Mouse (Mus musculus) embryonic facial prominence, embryonic 13.5 days (tissue): Measurements from ENCODE around the gene Acadsb. TPM values are rescaled to one million over a fixed set of nuclear protein-coding genes. Genes with fewer than 3 reads are reported as not detected.
"Not testable (repeated sequence)": the region's sequence is repeated elsewhere in the genome, so short reads cannot be mapped to it uniquely, and the experiment has no call there.

Experiments used
- ATAC-seq: fragments of 200-750 bp; cut with Nextera tagmentation; 2 replicates; pipeline ENCODE4 v1.8.0; 2017; ENCODE audit warnings: low read depth; ENCODE audit not compliant: insufficient number of reproducible peaks, insufficient read depth, low FRiP score, low TSS enrichment
- H3K27ac ChIP-seq: fragments of 300-500 bp; sonication (generic); 2 replicates; pipeline ENCODE4 v1.5.1; 2015; ENCODE audit warnings: moderate library complexity, mild to moderate bottlenecking, inconsistent platforms
- H3K27me3 ChIP-seq: fragments of 300-500 bp; sonication (generic); 2 replicates; pipeline ENCODE4 v1.6.1; 2015; ENCODE audit warnings: mild to moderate bottlenecking, inconsistent platforms
- H3K36me3 ChIP-seq: fragments of 300-500 bp; sonication (generic); 2 replicates; pipeline ENCODE4 v1.6.1; 2015; ENCODE audit warnings: mild to moderate bottlenecking, inconsistent platforms
- H3K4me1 ChIP-seq: fragments of 300-500 bp; sonication (generic); 2 replicates; pipeline ENCODE4 v1.6.1; 2015; ENCODE audit warnings: inconsistent platforms
- H3K4me2 ChIP-seq: fragments of 300-500 bp; sonication (generic); 2 replicates; pipeline ENCODE4 v1.6.1; 2015; ENCODE audit warnings: moderate library complexity, mild to moderate bottlenecking, inconsistent platforms
- H3K4me3 ChIP-seq: fragments of 300-500 bp; sonication (generic); 2 replicates; pipeline ENCODE4 v1.5.1; 2015; ENCODE audit warnings: mild to moderate bottlenecking, inconsistent platforms
- H3K9ac ChIP-seq: fragments of 300-500 bp; sonication (generic); 2 replicates; pipeline ENCODE4 v1.6.1; 2015; ENCODE audit warnings: mild to moderate bottlenecking, inconsistent platforms
- H3K9me3 ChIP-seq: fragments of 300-500 bp; sonication (generic); 2 replicates; pipeline ENCODE4 v1.6.1; 2016; ENCODE audit warnings: inconsistent platforms
- WGBS: fragments of 180-500 bp; shearing (Covaris S2); methylation state at CpG from one replicate; pipeline ENCODE4 v1.1.7; 2015; ENCODE audit warnings: mixed read lengths; 5-methylcytosine and 5-hydroxymethylcytosine counted together
- polyA plus RNA-seq: library from polyadenylated mRNA; unstranded; fragments of >200 nt; fragmentation: Nextera tagmentation; extraction: Ambion mirVana; gene quantifications from 2 replicates; pipeline ENCODE4 v1.2.1, GENCODE M21; 2015

The Acadsb gene
- 105 and 141 TPM in 2 replicates for polyA plus RNA-seq

- peak; percentile 98 for ATAC-seq
- peak within 1 kb of the TSS; percentile 95 for H3K9ac ChIP-seq
- no peaks in the 10 kb centered on the region for H3K27me3 ChIP-seq
- peak within 1 kb of the TSS; percentile 85 for H3K27ac ChIP-seq
- H3K4me3 ChIP-seq = peak within 1 kb of the TSS; percentile 98
- H3K9me3 ChIP-seq = no peaks in the 10 kb centered on the region
- under 1% methylated on average over 42 of the region's 42 CpGs for WGBS
- H3K4me1 ChIP-seq = peaks cover 22% of the 10 kb centered on the region
- H3K4me2 ChIP-seq = peak within 1 kb of the TSS; percentile 86
- no peaks in the 10 kb centered on the region for H3K36me3 ChIP-seq
These were observed at the start of gene Acadsb, which contains the start of gene Ikzf5 for GRCm38 (mm10) chr7:131410416-131411058. Gene Acadsb, plus strand, starts transcription at chr7:131410601. Gene Ikzf5, minus strand, starts transcription at chr7:131410521.

DNA sequence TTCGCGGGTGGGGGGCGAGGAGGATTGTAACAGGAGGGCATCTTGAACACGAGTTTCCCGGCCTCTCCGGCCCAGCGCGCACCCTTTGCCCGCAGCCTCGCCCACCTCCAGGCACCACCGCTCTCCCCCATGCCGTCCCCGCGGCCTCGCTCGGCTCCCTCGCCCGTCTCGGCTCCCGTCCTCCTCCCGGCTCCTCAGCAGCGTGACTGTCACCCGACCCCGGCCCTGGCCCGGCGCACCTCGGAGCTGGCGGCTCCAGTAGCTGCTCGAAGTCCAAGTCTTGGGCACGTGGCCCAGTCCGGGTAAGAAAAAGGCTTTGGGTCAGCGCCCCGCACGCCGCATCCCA is 48.2 kb upstream of the Acadsb start:
- H3K9ac ChIP-seq = peak overlapping the region; percentile 92
- peak overlapping the region; percentile 87 for H3K4me3 ChIP-seq
- H3K4me2 ChIP-seq = peak overlapping the region; percentile 91
- peak; percentile 77 for ATAC-seq
- peaks cover 9% of the 10 kb centered on the region for H3K4me1 ChIP-seq
- H3K27me3 ChIP-seq = no peaks in the 10 kb centered on the region
- H3K9me3 ChIP-seq = no peaks in the 10 kb centered on the region
- peaks cover 24% of the 10 kb centered on the region for H3K36me3 ChIP-seq
- under 1% methylated on average over 35 of the region's 35 CpGs for WGBS
- peak overlapping the region; percentile 91 for H3K27ac ChIP-seq

- H3K27me3 ChIP-seq = no peaks in the 10 kb centered on the region
- WGBS = under 1% methylated on average over 55 of the region's 55 CpGs
These were observed 47.6 kb upstream of the Acadsb start, which contains the start of gene 2310057M21Rik for GRCm38 (mm10) chr7:131362615-131363300. Gene 2310057M21Rik, minus strand, starts transcription at chr7:131362759.

DNA sequence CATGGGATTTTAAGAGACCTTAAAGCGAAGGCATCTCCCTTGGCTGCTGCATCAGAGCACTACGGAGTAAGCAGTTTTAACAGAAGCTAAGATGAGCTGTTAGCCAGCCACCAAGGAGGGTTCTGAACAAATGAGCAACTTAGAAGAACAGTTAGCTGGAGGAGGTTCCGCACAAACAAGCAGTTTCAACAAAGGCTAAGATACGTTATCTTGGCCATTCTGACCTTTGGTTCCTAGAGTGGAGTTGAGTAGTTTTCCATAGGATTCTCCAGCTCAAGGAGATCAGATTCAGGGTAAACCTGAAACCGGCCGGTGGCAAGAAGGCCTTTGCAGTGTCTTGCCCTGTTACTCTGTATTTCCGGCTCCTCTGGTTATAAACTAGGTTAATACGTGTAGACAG is 46.3 kb upstream of the Acadsb start:
- no peaks in the 10 kb centered on the region for H3K9me3 ChIP-seq
- H3K27ac ChIP-seq = no peak overlapping the region
- H3K9ac ChIP-seq = no peak overlapping the region
- H3K4me1 ChIP-seq = peaks cover 9% of the 10 kb centered on the region
- 0 out of 2 replicates have a peak, but pooled peaks cover 5% of the 10 kb centered on the region for H3K36me3 ChIP-seq
- H3K4me2 ChIP-seq = no peak overlapping the region
- WGBS = 89% methylated on average over 8 of the region's 8 CpGs
- no peaks in the 10 kb centered on the region for H3K27me3 ChIP-seq
- no peak overlapping the region for H3K4me3 ChIP-seq
- no peak for ATAC-seq

More at GRCm38 (mm10) chr7:131362615-131363300, 47.6 kb upstream of the Acadsb start, which contains the start of gene 2310057M21Rik:
- Histone ChIP-seq H3K4me2 (peak within 1 kb of the TSS; percentile 91), H3K9me3 (no peaks in the 10 kb centered on the region), H3K36me3 (peaks cover 18% of the 10 kb centered on the region), H3K4me3 (peak within 1 kb of the TSS; percentile 87), H3K4me1 (peaks cover 9% of the 10 kb centered on the region), H3K9ac (peak within 1 kb of the TSS; percentile 92), H3K27ac (peak within 1 kb of the TSS; percentile 95)
- ATAC-seq = peak; percentile 97

- peak within 1 kb of the TSS; percentile 95 for H3K27ac ChIP-seq
- peak within 1 kb of the TSS; percentile 93 for H3K9ac ChIP-seq
- peak within 1 kb of the TSS; percentile 83 for H3K4me3 ChIP-seq
- 0 out of 2 replicates have a peak, but pooled peaks cover 8% of the 10 kb centered on the region for H3K36me3 ChIP-seq
- H3K27me3 ChIP-seq = no peaks in the 10 kb centered on the region
- H3K4me2 ChIP-seq = peak within 1 kb of the TSS; percentile 67
- H3K4me1 ChIP-seq = peaks cover 13% of the 10 kb centered on the region; the same call in 1 of the 2 replicates
- peak; percentile 89 for ATAC-seq
- no peaks in the 10 kb centered on the region for H3K9me3 ChIP-seq
- 4% methylated on average over 47 of the region's 47 CpGs for WGBS
These were observed 39.5 kb upstream of the Acadsb start, which contains the start of gene Pstk for GRCm38 (mm10) chr7:131370648-131371469. Gene Pstk, plus strand, starts transcription at chr7:131371141.

DNA sequence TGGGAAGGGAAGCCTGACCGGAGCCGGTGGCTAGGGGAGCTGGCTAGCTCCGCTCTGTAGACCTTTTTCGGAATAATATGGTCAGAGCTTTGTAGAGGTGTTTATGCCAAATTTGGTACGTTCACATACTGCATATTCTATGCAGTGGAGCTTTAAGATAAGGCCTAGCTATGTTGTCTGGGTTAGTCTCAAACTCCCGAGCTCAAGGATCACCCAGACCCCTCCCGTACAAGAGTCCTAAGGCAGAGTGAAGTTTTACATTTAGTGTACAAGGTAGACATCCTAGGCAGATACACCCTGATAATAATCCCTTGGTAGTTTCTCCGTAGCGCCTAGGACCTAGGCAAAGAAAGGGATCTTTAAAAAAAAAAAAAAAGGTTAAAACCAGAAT is 38.9 kb upstream of the Acadsb start:
- 8% methylated on average over 9 of the region's 9 CpGs for WGBS
- H3K27ac ChIP-seq = peak overlapping the region; percentile 95
- H3K4me3 ChIP-seq = peak overlapping the region; percentile 83
- H3K9ac ChIP-seq = peak overlapping the region; percentile 93
- no peak for ATAC-seq
- 0 out of 2 replicates have a peak, but pooled peaks cover 8% of the 10 kb centered on the region for H3K36me3 ChIP-seq
- H3K4me2 ChIP-seq = peak overlapping the region; percentile 67
- H3K27me3 ChIP-seq = no peaks in the 10 kb centered on the region
- H3K9me3 ChIP-seq = no peaks in the 10 kb centered on the region
- H3K4me1 ChIP-seq = peaks cover 13% of the 10 kb centered on the region; the same call in 1 of the 2 replicates

- peak overlapping the region; percentile 93 for H3K9ac ChIP-seq
- H3K27ac ChIP-seq = 0 out of 2 replicates have a peak overlapping the region, but pooled peaks have one; percentile 95
- peak overlapping the region; percentile 67 for H3K4me2 ChIP-seq
These were observed 38.3 kb upstream of the Acadsb start for GRCm38 (mm10) chr7:131371880-131372651.

GRCm38 (mm10) chr7:131391761-131392160 is 18.6 kb upstream of the Acadsb start:
- H3K4me1 ChIP-seq, H3K27me3 ChIP-seq, ATAC-seq, H3K4me3 ChIP-seq, H3K9ac ChIP-seq, H3K4me2 ChIP-seq, H3K9me3 ChIP-seq, H3K27ac ChIP-seq: not testable (repeated sequence)
- peaks cover 33% of the 10 kb centered on the region for H3K36me3 ChIP-seq
- 91% methylated on average over 7 of the region's 7 CpGs for WGBS

More at GRCm38 (mm10) chr7:131371880-131372651, 38.3 kb upstream of the Acadsb start:
- Histone ChIP-seq H3K27me3 (no peaks in the 10 kb centered on the region), H3K9me3 (no peaks in the 10 kb centered on the region), H3K4me1 (peaks cover 13% of the 10 kb centered on the region; the same call in 1 of the 2 replicates), H3K4me3 (peak overlapping the region; percentile 83), H3K36me3 (0 out of 2 replicates have a peak, but pooled peaks cover 8% of the 10 kb centered on the region)
- no peak for ATAC-seq
- 70% methylated on average over 9 of the region's 9 CpGs for WGBS

DNA sequence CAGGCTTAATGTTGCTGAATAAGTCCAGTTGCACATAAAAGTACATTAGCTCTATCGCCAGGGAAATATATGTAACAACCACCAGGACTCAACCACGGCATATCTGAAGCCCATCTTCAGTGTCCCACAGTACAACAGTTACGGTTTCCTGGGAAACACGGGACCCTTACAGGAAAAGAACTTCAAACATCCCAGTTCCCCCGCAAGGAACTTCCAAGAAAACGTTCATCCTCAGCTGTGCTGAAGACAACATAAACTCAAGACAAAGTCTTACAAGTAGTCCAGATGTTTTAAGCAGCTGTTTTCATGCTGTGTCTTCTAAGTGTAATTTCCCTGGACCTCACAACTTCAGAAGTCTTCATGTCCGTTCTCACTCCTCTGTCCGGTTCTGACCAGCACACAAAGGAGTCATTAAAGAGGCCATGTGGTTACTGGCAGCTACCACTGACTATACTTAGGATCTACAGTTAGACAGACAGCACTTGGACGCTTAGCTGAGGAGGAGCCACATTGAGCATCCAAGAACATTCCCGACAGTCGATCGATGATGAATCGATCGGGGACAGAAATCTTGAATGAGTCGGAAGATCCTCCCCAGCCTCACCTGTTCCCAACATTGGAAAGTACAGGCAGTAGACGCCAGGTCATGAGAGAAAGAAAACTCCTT is 947 bp upstream of the Acadsb start:
- Histone ChIP-seq H3K4me2 (peak overlapping the region; percentile 86), H3K4me1 (peaks cover 26% of the 10 kb centered on the region), H3K9me3 (no peaks in the 10 kb centered on the region), H3K9ac (peak overlapping the region; percentile 95), H3K36me3 (no peaks in the 10 kb centered on the region), H3K4me3 (peak overlapping the region; percentile 98), H3K27me3 (no peaks in the 10 kb centered on the region), H3K27ac (no peak overlapping the region)
- no peak for ATAC-seq
- 6% methylated on average over 16 of the region's 16 CpGs for WGBS

GRCm38 (mm10) chr7:131409988-131410385 is 414 bp upstream of the Acadsb start:
- under 1% methylated on average over 38 of the region's 38 CpGs for WGBS
- Histone ChIP-seq H3K27ac (peak overlapping the region; percentile 62), H3K4me3 (peak overlapping the region; percentile 98), H3K9ac (peak overlapping the region; percentile 95), H3K27me3 (no peaks in the 10 kb centered on the region), H3K9me3 (no peaks in the 10 kb centered on the region), H3K4me1 (peaks cover 22% of the 10 kb centered on the region), H3K4me2 (peak overlapping the region; percentile 86), H3K36me3 (no peaks in the 10 kb centered on the region)
- ATAC-seq = 0 out of 2 replicates have a peak, but pooled peaks have one; percentile 11
